Mouse (Mus musculus): ENCODE measurements at regions not wholly inside any gene's neighbourhood (a gene's known extent, or its start where the extent isn't known, plus 50 kb on each side); places are given as distances from the start of the nearest gene placed in this dataset.

DNA sequence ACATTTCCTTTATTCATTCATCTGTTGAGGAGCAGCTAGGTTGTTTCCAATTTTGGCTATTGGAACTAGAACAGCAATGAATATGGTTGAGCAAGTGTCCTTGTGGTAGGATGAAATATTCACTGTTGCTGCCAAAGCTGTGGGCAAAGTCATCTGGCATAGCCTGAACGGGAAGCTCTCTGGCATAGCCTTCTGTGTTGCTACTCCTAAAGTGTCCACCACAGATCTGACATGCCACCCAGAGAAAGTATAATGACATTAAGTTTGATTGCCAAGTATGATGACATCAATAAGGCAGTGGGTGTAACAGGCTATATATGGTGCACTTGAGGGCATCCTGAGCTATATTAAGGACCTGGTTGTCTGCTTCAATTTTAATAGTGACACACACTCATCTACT lies 113.7 kb upstream of the Adamts5 start:
- TF ChIP-seq CTCF (IDR thresholded peaks at IDR 0.05; ENCODE audit: borderline replicate concordance, insufficient read depth, low read depth, low read length): no peak
- no peak for TF ChIP-seq POLR2A (IDR thresholded peaks at IDR 0.05; ENCODE audit: borderline replicate concordance, insufficient read depth, low read length)
